Mouse (Mus musculus) midbrain, postnatal 0 days (tissue): Measurements from ENCODE around the gene Lag3. TPM values are rescaled to one million over a fixed set of nuclear protein-coding genes. Genes with fewer than 3 reads are reported as not detected.

ENCODE experiments used
- ATAC-seq: fragments of 200-750 bp; cut with Nextera tagmentation; 2 replicates; pipeline ENCODE4 v1.8.0; 2017; ENCODE audit warnings: moderate number of reproducible peaks, mild to moderate bottlenecking, moderate TSS enrichment, moderate library complexity; ENCODE audit not compliant: low FRiP score
- DNase-seq: peaks from one replicate; pipeline ENCODE4 v3.0.0-alpha.2; 2015; ENCODE audit warnings: low spot score
- H3K27ac ChIP-seq: fragments of 300-500 bp; sonication (generic); 2 replicates; pipeline ENCODE4 v1.5.1; 2014; ENCODE audit warnings: low read depth, mild to moderate bottlenecking, low read length, mixed read lengths
- H3K27me3 ChIP-seq: fragments of 300-500 bp; sonication (generic); 2 replicates; pipeline ENCODE4 v1.6.1; 2014; ENCODE audit warnings: low read length, control low read depth, mixed read lengths; ENCODE audit not compliant: insufficient read depth
- H3K36me3 ChIP-seq: fragments of 300-500 bp; sonication (generic); 2 replicates; pipeline ENCODE4 v1.6.1; 2014; ENCODE audit warnings: low read length, control low read depth, mixed read lengths; ENCODE audit not compliant: insufficient read depth
- H3K4me1 ChIP-seq: fragments of 300-500 bp; sonication (generic); 2 replicates; pipeline ENCODE4 v1.6.1; 2014; ENCODE audit warnings: mild to moderate bottlenecking, control low read depth, antibody characterized with exemption, low read length, mixed read lengths; ENCODE audit not compliant: insufficient read depth
- H3K4me2 ChIP-seq: fragments of 300-500 bp; sonication (generic); 2 replicates; pipeline ENCODE4 v1.6.1; 2014; ENCODE audit warnings: low read depth, mild to moderate bottlenecking, low read length, mixed read lengths; ENCODE audit not compliant: poor library complexity, severe bottlenecking
- H3K4me3 ChIP-seq: fragments of 300-500 bp; sonication (generic); 2 replicates; pipeline ENCODE4 v1.5.1; 2014; ENCODE audit warnings: low read depth, mild to moderate bottlenecking, low read length, moderate library complexity
- H3K9ac ChIP-seq: fragments of 300-500 bp; sonication (generic); replicated peaks from 2 replicates; pipeline ENCODE4 v1.6.1; 2014; ENCODE audit warnings: mild to moderate bottlenecking, low read length, moderate library complexity, mixed read lengths; ENCODE audit not compliant: poor library complexity, severe bottlenecking
- H3K9me3 ChIP-seq: fragments of 300-500 bp; sonication (generic); 2 replicates; pipeline ENCODE4 v1.6.1; 2016; ENCODE audit warnings: low read length, control low read depth
- CTCF ChIP-seq: IDR thresholded peaks from 2 replicates; pipeline ENCODE4 v1.5.1; 2016; ENCODE audit warnings: antibody characterized with exemption, mild to moderate bottlenecking
- WGBS: fragments of 180-500 bp; shearing (Covaris S2); extraction: QIAGEN DNeasy Blood & Tissue Kit; methylation state at CpG from one replicate; pipeline ENCODE4 v1.1.7; 2014; 5-methylcytosine and 5-hydroxymethylcytosine counted together
- polyA plus RNA-seq: library from polyadenylated mRNA; unstranded; fragments of >200 nt; fragmentation: Nextera tagmentation; extraction: Ambion mirVana; gene quantifications from 2 replicates; pipeline ENCODE4 v1.2.1, GENCODE M21; 2015
- total RNA-seq: library from RNA; depleted of rRNA; stranded (reverse); fragments of >200 nt; gene quantifications from 2 replicates; pipeline ENCODE4 v1.2.3, GENCODE M21; 2014

Lag3 gene
- total and polyA plus RNA-seq, 2 experiments from 2014 or later: 1.1 to 2.8 TPM

- Histone ChIP-seq H3K27ac (peak overlapping the region; percentile 100), H3K4me3 (peak overlapping the region; percentile 68), H3K9me3 (no peaks in the 10 kb centered on the region), H3K4me1 (peaks cover 16% of the 10 kb centered on the region), H3K4me2 (peak overlapping the region; percentile 99), H3K27me3 (no peaks in the 10 kb centered on the region), H3K36me3 (peaks cover 7% of the 10 kb centered on the region), H3K9ac (peak overlapping the region; percentile 97; the same call in 1 of the 2 replicates)
- DNase-seq (peak; percentile 49), ATAC-seq (no peak)
- 8% methylated on average over 14 of the region's 14 CpGs for WGBS
- no peak for TF ChIP-seq CTCF
Measured at GRCm38 (mm10) chr6:124918890-124919627, 7.6 kb upstream of the Lag3 start.

GRCm38 (mm10) chr6:124918331-124918690 lies 6.8 kb upstream of the Lag3 start:
- ATAC-seq (no peak), DNase-seq (no peak)
- H3K9ac ChIP-seq: peak overlapping the region; percentile 97
- WGBS: 1% methylated on average over 7 of the region's 7 CpGs
- no peaks in the 10 kb centered on the region for H3K27me3 ChIP-seq
- peak overlapping the region; percentile 68 for H3K4me3 ChIP-seq
- H3K36me3 ChIP-seq: peaks cover 15% of the 10 kb centered on the region
- TF ChIP-seq CTCF: no peak
- H3K9me3 ChIP-seq: no peaks in the 10 kb centered on the region
- H3K4me1 ChIP-seq: peaks cover 16% of the 10 kb centered on the region
- peak overlapping the region; percentile 100 for H3K27ac ChIP-seq
- H3K4me2 ChIP-seq: peak overlapping the region; percentile 99

- Histone ChIP-seq H3K4me3 (peak overlapping the region; percentile 68), H3K36me3 (peaks cover 20% of the 10 kb centered on the region), H3K9me3 (no peaks in the 10 kb centered on the region), H3K9ac (peak overlapping the region; percentile 97), H3K27me3 (no peaks in the 10 kb centered on the region), H3K4me2 (peak overlapping the region; percentile 99), H3K4me1 (peaks cover 16% of the 10 kb centered on the region), H3K27ac (peak overlapping the region; percentile 100)
- peak; percentile 97 for DNase-seq
- WGBS: under 1% methylated on average over 44 of the region's 89 CpGs
- TF ChIP-seq CTCF: no peak
- peak; percentile 79 for ATAC-seq
Measured at GRCm38 (mm10) chr6:124917518-124918330, 6.2 kb upstream of the Lag3 start.

GRCm38 (mm10) chr6:124916695-124917517 lies 5.4 kb upstream of the Lag3 start:
- Histone ChIP-seq H3K9me3 (no peaks in the 10 kb centered on the region), H3K4me2 (peak overlapping the region; percentile 99), H3K4me1 (peaks cover 16% of the 10 kb centered on the region), H3K27me3 (no peaks in the 10 kb centered on the region), H3K9ac (peak overlapping the region; percentile 97), H3K27ac (peak overlapping the region; percentile 100), H3K36me3 (peaks cover 22% of the 10 kb centered on the region), H3K4me3 (peak overlapping the region; percentile 68)
- WGBS: under 1% methylated on average over 46 of the region's 67 CpGs
- ATAC-seq (peak; percentile 71), DNase-seq (peak; percentile 86)
- peak; percentile 67 for TF ChIP-seq CTCF

GRCm38 (mm10) chr6:124915942-124916694 lies 4.6 kb upstream of the Lag3 start:
- no peak for TF ChIP-seq CTCF
- H3K27ac ChIP-seq: peak overlapping the region; percentile 100
- no peaks in the 10 kb centered on the region for H3K9me3 ChIP-seq
- under 1% methylated on average over 12 of the region's 12 CpGs for WGBS
- H3K4me2 ChIP-seq: peak overlapping the region; percentile 99
- peak overlapping the region; percentile 97 for H3K9ac ChIP-seq
- no peaks in the 10 kb centered on the region for H3K27me3 ChIP-seq
- DNase-seq (peak; percentile 47), ATAC-seq (no peak)
- H3K4me1 ChIP-seq: peaks cover 16% of the 10 kb centered on the region
- peak overlapping the region; percentile 68 for H3K4me3 ChIP-seq
- peaks cover 22% of the 10 kb centered on the region for H3K36me3 ChIP-seq
